Mouse (Mus musculus): ENCODE measurements around the gene Gm37240.

The Gm37240 gene

GRCm38 (mm10) chr3:84729806-84730205 lies 1157.5 kb downstream of the Gm37240 start:
- DNase-seq: no peak

- DNase-seq: no peak
Observed at GRCm38 (mm10) chr3:84723996-84724395, 1163.3 kb downstream of the Gm37240 start.

- no peak for DNase-seq
Observed at GRCm38 (mm10) chr3:84722680-84723079, 1164.6 kb downstream of the Gm37240 start.

GRCm38 (mm10) chr3:84715073-84715768 lies 1172.1 kb downstream of the Gm37240 start:
- DNase-seq: no peak

GRCm38 (mm10) chr3:84712941-84713340 lies 1174.4 kb downstream of the Gm37240 start:
- no peak for DNase-seq

GRCm38 (mm10) chr3:84710723-84711122 lies 1176.6 kb downstream of the Gm37240 start:
- no peak for DNase-seq

- no peak for DNase-seq
Observed at GRCm38 (mm10) chr3:84709967-84710366, 1177.4 kb downstream of the Gm37240 start.

- no peak for DNase-seq
Observed at GRCm38 (mm10) chr3:84709100-84709499, 1178.2 kb downstream of the Gm37240 start.

- DNase-seq: no peak
Observed at GRCm38 (mm10) chr3:84708469-84708868, 1178.8 kb downstream of the Gm37240 start.

- DNase-seq: no peak
Observed at GRCm38 (mm10) chr3:84705224-84705623, 1182.1 kb downstream of the Gm37240 start.

GRCm38 (mm10) chr3:84703083-84703810 lies 1184.1 kb downstream of the Gm37240 start:
- DNase-seq: no peak

GRCm38 (mm10) chr3:84701964-84702363 lies 1185.4 kb downstream of the Gm37240 start:
- DNase-seq: peak in 1 of 2 experiments; percentile 23

GRCm38 (mm10) chr3:84701509-84701908 lies 1185.8 kb downstream of the Gm37240 start:
- DNase-seq: no peak

GRCm38 (mm10) chr3:84696428-84696917 lies 1190.8 kb downstream of the Gm37240 start:
- peak; percentile 10 to 32 for DNase-seq

GRCm38 (mm10) chr3:84695867-84696361 lies 1191.4 kb downstream of the Gm37240 start:
- peak; percentile 14 to 35 for DNase-seq

GRCm38 (mm10) chr3:84695418-84695817 lies 1191.9 kb downstream of the Gm37240 start:
- DNase-seq: no peak

- peak; percentile 29 to 58 for DNase-seq
Observed at GRCm38 (mm10) chr3:84693886-84694285, 1193.4 kb downstream of the Gm37240 start.

- DNase-seq: peak; percentile 20 to 55
Observed at GRCm38 (mm10) chr3:84692647-84693199, 1194.6 kb downstream of the Gm37240 start.

GRCm38 (mm10) chr3:84690091-84690771 lies 1197.1 kb downstream of the Gm37240 start:
- no peak for DNase-seq

GRCm38 (mm10) chr3:84689656-84690055 lies 1197.7 kb downstream of the Gm37240 start:
- DNase-seq: no peak

- DNase-seq: peak; percentile 58 to 71
Observed at GRCm38 (mm10) chr3:84688176-84688575, 1199.1 kb downstream of the Gm37240 start.

GRCm38 (mm10) chr3:84687488-84687846 lies 1199.9 kb downstream of the Gm37240 start:
- no peak for DNase-seq
